In the genomic region with DNA sequence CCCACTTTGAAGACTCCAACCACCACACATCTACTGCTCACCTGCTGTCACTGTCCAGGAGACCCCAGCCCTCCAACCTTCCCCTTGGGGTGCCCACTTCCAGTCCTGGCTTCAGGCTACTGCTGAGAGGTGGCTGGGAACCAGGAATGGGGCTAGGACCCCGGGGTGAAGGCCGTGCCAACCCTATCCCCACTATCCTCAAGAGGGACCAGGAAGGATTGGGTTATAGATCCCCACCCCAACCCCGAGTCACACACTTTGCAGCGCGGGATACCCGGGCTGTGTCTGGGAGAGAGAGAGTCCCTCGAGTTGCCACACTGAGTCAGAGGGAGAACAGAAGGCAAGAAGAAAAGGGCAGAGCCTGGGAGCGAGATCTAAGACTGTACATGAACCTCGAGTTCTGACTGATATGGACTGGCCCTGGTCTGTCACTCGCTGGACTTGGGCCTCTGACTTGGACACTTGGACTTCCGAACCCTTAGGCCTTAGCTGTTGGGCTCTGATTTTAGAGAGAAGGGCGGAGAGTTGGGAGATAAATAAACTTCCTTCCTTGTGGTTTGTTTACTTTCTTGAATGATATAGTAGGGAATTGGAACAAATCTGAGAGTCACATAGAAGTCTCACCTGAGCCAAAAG, we compare ENCODE assay signal across 1 mouse cellular context. TPM values are rescaled to one million over a fixed set of nuclear protein-coding genes. Genes with fewer than 3 reads are reported as not detected.
"Had no signal": no experiment of that assay in that cellular context is flagged by ENCODE, and none has a peak within 500 bp of the region (broad histone marks: within the 10 kb centered on the region; RNA-seq: fewer than 3 reads in every experiment).

No protein-coding gene starts in this region.

RNA-seq across cellular contexts. Expression of a gene that starts 7.5 kb away (rescaled TPM):
- polyA plus RNA-seq: macrophage had no signal

RNA-seq across cellular contexts. Expression of a gene that starts 9.2 kb away (rescaled TPM):
- polyA plus RNA-seq: macrophage had no signal
